Mouse (Mus musculus): ENCODE results near the gene Borcs6.

GRCm38 (mm10) chr11:69026562-69026961, 33.0 kb upstream of the Borcs6 start:
- no peak for TF ChIP-seq CTCF (IDR thresholded peaks at IDR 0.05; ENCODE audit: control insufficient read depth, insufficient read depth, insufficient replicate concordance, low read depth, low read length)
- no peak for TF ChIP-seq POLR2A (IDR thresholded peaks at IDR 0.05; ENCODE audit: control insufficient read depth, low read depth, low read length)
